Mouse (Mus musculus): ENCODE results near the gene Pqlc2. TPM values are rescaled to one million over a fixed set of nuclear protein-coding genes. Genes with fewer than 3 reads are reported as not detected.
A peak's percentile ranks its signal among the peaks of the same experiment; 100 is the strongest.

Pqlc2 gene
- polyA plus RNA-seq, 1 experiment, result 10.1 TPM

DNA sequence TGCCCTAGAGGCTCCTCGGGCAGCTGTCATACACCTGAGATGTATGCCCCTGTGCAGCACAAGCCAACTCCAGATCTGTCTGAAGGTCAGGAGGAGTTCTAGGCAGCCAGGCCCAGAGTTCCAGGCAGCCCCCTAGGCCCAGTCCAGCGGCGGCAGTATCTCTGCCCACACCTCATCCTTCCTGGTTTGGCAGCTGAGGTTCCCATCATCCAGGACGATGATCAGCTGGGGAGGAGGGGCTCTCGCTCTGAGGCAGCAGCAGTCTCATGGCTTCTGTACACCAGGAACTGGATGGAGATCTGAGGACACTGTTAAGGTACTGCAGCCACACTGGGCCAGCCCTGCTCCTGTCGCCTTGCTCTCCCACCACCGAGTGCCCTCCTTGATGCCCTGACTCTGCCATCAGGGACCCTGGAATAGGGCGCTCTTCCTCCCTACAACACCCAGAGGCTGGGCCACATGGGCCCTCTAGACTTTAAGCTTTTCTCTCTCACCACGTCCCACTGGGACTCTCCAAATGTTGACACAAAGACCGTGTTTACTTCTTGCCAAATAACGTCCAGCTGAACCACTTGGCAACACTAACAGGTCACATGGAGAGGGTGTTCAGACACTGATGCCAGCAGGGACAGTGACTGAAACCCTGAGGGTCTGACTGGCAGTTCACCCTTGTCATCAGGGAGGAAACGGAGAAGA lies 11.7 kb downstream of the Pqlc2 start:
- Histone ChIP-seq H3K27me3 (ENCODE audit: control insufficient read depth, insufficient read depth, low read length, poor library complexity, severe bottlenecking) (no peaks in the 10 kb centered on the region), H3K4me1 (ENCODE audit: control insufficient read depth, insufficient read depth, low read length) (no peaks in the 10 kb centered on the region), H3K9ac (ENCODE audit: low read depth, poor library complexity, severe bottlenecking) (no peak overlapping the region), H3K36me3 (ENCODE audit: control insufficient read depth, insufficient read depth, low read length, poor library complexity, severe bottlenecking) (no peaks in the 10 kb centered on the region), H3K27ac (ENCODE audit: insufficient read depth, low read length) (no peak overlapping the region), H3K4me3 (ENCODE audit: low read depth, low read length) (no peak overlapping the region), H3K9me3 (replicated peaks; ENCODE audit: control insufficient read depth, insufficient read depth, low read length, poor library complexity, severe bottlenecking) (no peaks in the 10 kb centered on the region)
- no peak for TF ChIP-seq POLR2A (IDR thresholded peaks at IDR 0.05; ENCODE audit: insufficient read depth, low read length)
- no peak for TF ChIP-seq CTCF (IDR thresholded peaks at IDR 0.05; ENCODE audit: low read depth, low read length)
- TF ChIP-seq EP300 (IDR thresholded peaks at IDR 0.05; ENCODE audit: insufficient read depth, low read depth, low read length), result no peak

DNA sequence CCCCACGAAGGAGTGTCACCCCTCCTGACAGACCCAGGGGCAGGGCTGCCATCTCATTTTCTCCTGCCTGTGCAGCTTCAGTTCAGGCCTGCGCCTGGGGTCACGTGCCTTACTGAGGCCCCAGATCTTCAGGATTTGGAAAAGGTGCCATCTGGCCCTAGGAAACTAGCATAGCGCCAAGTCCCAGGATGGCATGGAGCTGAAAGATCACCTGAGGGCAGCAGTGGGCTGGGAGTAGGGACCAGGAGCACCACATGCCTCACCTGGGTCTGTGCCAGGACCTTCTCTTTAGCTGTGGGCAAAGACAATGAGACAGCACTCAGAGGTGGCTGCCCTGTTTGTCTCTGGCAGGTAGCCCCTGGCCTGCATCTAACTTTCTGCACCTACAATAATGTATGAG lies 12.9 kb downstream of the Pqlc2 start:
- H3K27me3 ChIP-seq (ENCODE audit: control insufficient read depth, insufficient read depth, low read length, poor library complexity, severe bottlenecking), result no peaks in the 10 kb centered on the region
- H3K9me3 ChIP-seq (replicated peaks; ENCODE audit: control insufficient read depth, insufficient read depth, low read length, poor library complexity, severe bottlenecking), result no peaks in the 10 kb centered on the region
- H3K9ac ChIP-seq (ENCODE audit: low read depth, poor library complexity, severe bottlenecking), result no peak overlapping the region
- TF ChIP-seq EP300 (IDR thresholded peaks at IDR 0.05; ENCODE audit: insufficient read depth, low read depth, low read length), result no peak
- TF ChIP-seq CTCF (IDR thresholded peaks at IDR 0.05; ENCODE audit: low read depth, low read length), result no peak
- TF ChIP-seq POLR2A (IDR thresholded peaks at IDR 0.05; ENCODE audit: insufficient read depth, low read length), result no peak
- no peak overlapping the region for H3K27ac ChIP-seq (ENCODE audit: insufficient read depth, low read length)
- H3K36me3 ChIP-seq (ENCODE audit: control insufficient read depth, insufficient read depth, low read length, poor library complexity, severe bottlenecking), result no peaks in the 10 kb centered on the region
- no peaks in the 10 kb centered on the region for H3K4me1 ChIP-seq (ENCODE audit: control insufficient read depth, insufficient read depth, low read length)
- no peak overlapping the region for H3K4me3 ChIP-seq (ENCODE audit: low read depth, low read length)

DNA sequence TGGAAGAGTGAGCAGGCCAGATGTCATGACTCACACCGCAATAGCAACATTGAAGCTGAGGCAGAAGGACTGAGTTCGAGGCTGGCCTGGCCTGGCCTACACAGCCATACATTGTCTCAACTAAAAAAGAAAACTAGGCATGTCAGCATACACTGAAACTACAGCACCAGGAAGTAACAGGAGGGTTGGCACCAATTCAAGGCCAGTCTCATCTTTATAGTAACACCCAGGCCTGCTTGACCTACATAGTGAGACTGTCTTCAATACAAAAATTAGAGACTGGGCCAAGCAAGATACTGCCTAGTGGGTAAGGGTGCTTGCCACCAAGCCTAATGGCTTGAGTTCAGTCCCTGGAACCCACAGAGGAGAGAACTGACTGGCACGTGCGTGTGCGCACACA lies 18.5 kb downstream of the Pqlc2 start:
- no peak overlapping the region for H3K4me3 ChIP-seq (ENCODE audit: low read depth, low read length)
- no peak overlapping the region for H3K9ac ChIP-seq (ENCODE audit: low read depth, poor library complexity, severe bottlenecking)
- TF ChIP-seq EP300 (IDR thresholded peaks at IDR 0.05; ENCODE audit: insufficient read depth, low read depth, low read length), result no peak
- no peak for TF ChIP-seq POLR2A (IDR thresholded peaks at IDR 0.05; ENCODE audit: insufficient read depth, low read length)
- no peak for TF ChIP-seq CTCF (IDR thresholded peaks at IDR 0.05; ENCODE audit: low read depth, low read length)
- H3K27me3 ChIP-seq (ENCODE audit: control insufficient read depth, insufficient read depth, low read length, poor library complexity, severe bottlenecking), result no peaks in the 10 kb centered on the region
- 0 out of 2 replicates have a peak, but pooled peaks cover 11% of the 10 kb centered on the region for H3K36me3 ChIP-seq (ENCODE audit: control insufficient read depth, insufficient read depth, low read length, poor library complexity, severe bottlenecking)
- H3K27ac ChIP-seq (ENCODE audit: insufficient read depth, low read length), result no peak overlapping the region
- H3K4me1 ChIP-seq (ENCODE audit: control insufficient read depth, insufficient read depth, low read length), result no peaks in the 10 kb centered on the region
- H3K9me3 ChIP-seq (replicated peaks; ENCODE audit: control insufficient read depth, insufficient read depth, low read length, poor library complexity, severe bottlenecking), result no peaks in the 10 kb centered on the region

DNA sequence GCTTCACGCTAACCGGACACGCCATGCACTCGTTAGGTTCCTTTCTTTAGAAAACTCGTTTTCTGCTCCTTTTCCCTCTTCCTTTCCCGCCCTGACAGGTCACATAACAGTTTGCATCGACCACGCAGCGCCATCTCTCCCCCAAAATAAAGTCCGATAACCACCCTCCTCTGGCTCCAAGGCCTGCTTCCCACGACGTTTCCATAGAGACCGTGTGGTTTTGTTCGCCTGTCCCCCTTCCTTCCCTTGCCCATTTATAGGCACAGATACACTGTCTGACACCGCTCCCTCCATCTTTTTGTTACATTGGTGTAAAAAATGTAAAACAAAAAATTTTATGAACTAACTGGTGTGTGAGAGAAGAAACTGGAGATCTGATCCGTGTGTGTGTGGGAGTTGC lies 19.4 kb downstream of the Pqlc2 start:
- H3K36me3 ChIP-seq (ENCODE audit: control insufficient read depth, insufficient read depth, low read length, poor library complexity, severe bottlenecking), result 0 out of 2 replicates have a peak, but pooled peaks cover 11% of the 10 kb centered on the region
- H3K27me3 ChIP-seq (ENCODE audit: control insufficient read depth, insufficient read depth, low read length, poor library complexity, severe bottlenecking), result no peaks in the 10 kb centered on the region
- no peaks in the 10 kb centered on the region for H3K9me3 ChIP-seq (replicated peaks; ENCODE audit: control insufficient read depth, insufficient read depth, low read length, poor library complexity, severe bottlenecking)
- H3K27ac ChIP-seq (ENCODE audit: insufficient read depth, low read length), result no peak overlapping the region
- TF ChIP-seq CTCF (IDR thresholded peaks at IDR 0.05; ENCODE audit: low read depth, low read length) (no peak), POLR2A (IDR thresholded peaks at IDR 0.05; ENCODE audit: insufficient read depth, low read length) (no peak), EP300 (IDR thresholded peaks at IDR 0.05; ENCODE audit: insufficient read depth, low read depth, low read length) (no peak)
- no peak overlapping the region for H3K9ac ChIP-seq (ENCODE audit: low read depth, poor library complexity, severe bottlenecking)
- no peaks in the 10 kb centered on the region for H3K4me1 ChIP-seq (ENCODE audit: control insufficient read depth, insufficient read depth, low read length)
- no peak overlapping the region for H3K4me3 ChIP-seq (ENCODE audit: low read depth, low read length)

DNA sequence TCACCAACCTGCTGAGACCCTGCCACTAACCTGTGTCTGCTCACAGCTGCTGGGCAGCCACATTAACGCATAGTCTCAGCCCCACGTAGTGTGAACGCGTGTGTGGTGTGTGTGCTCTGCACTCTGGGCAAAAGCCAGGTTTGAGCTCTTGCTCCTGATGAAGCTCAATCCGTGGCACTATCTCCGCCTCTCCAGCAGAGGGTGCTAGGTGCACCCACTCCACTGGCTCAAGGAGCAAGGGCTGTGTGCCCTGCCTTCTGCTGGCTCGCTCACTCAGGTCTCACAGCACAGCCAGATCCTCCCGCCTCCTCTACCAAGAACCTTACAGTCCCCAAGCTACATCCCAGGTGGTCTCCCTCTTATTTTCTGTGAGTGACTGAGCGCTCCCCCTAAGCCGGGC lies 21.5 kb downstream of the Pqlc2 start:
- H3K4me3 ChIP-seq (ENCODE audit: low read depth, low read length), result no peak overlapping the region
- no peak overlapping the region for H3K9ac ChIP-seq (ENCODE audit: low read depth, poor library complexity, severe bottlenecking)
- no peak overlapping the region for H3K27ac ChIP-seq (ENCODE audit: insufficient read depth, low read length)
- TF ChIP-seq CTCF (IDR thresholded peaks at IDR 0.05; ENCODE audit: low read depth, low read length) (peak; percentile 97), POLR2A (IDR thresholded peaks at IDR 0.05; ENCODE audit: insufficient read depth, low read length) (no peak)
- no peaks in the 10 kb centered on the region for H3K9me3 ChIP-seq (replicated peaks; ENCODE audit: control insufficient read depth, insufficient read depth, low read length, poor library complexity, severe bottlenecking)
- no peaks in the 10 kb centered on the region for H3K4me1 ChIP-seq (ENCODE audit: control insufficient read depth, insufficient read depth, low read length)
- 0 out of 2 replicates have a peak, but pooled peaks cover 11% of the 10 kb centered on the region for H3K36me3 ChIP-seq (ENCODE audit: control insufficient read depth, insufficient read depth, low read length, poor library complexity, severe bottlenecking)
- no peaks in the 10 kb centered on the region for H3K27me3 ChIP-seq (ENCODE audit: control insufficient read depth, insufficient read depth, low read length, poor library complexity, severe bottlenecking)

DNA sequence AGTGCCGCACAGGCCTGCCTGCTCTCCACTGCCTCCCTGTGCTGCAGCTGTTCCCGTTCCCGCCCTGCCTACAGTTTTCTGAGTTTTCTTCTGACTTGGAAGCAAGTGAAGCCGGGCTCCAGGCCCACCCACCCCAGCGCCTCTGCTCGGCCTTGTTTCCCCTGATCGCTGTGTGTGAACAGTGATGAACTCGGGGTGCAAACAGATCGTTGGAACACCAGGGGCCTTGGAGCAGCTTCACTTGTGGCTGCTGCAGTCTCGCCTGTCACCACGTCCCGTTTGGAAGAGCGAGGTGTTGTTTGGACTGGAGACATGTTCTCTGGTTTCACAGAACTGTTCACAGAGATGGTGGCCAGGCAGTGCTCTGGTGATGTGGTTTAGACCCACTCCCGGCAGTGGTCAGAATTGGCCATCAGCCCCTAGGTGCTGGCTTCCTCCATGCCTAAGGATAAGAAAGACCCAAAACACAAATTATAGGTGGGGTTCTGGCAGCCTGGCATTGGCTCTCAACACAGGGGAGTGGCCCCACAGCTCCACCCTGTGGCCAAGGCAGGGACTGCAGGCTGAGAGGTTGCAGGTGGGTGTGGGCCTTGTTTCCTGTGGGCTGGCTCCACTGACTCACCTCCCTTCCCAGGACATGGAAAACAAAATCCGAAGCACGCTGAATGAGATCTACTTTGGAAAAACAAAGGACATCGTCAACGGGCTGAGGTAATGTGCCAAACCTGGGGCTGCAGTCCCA lies 23.2 kb downstream of the Pqlc2 start:
- TF ChIP-seq EP300 (IDR thresholded peaks at IDR 0.05; ENCODE audit: insufficient read depth, low read depth, low read length) (no peak), CTCF (IDR thresholded peaks at IDR 0.05; ENCODE audit: low read depth, low read length) (peak; percentile 97)
- no peaks in the 10 kb centered on the region for H3K4me1 ChIP-seq (ENCODE audit: control insufficient read depth, insufficient read depth, low read length)

More for the DNA sequence above, 23.2 kb downstream of the Pqlc2 start:
- no peak overlapping the region for H3K27ac ChIP-seq (ENCODE audit: insufficient read depth, low read length)
- H3K36me3 ChIP-seq (ENCODE audit: control insufficient read depth, insufficient read depth, low read length, poor library complexity, severe bottlenecking), result 0 out of 2 replicates have a peak, but pooled peaks cover 11% of the 10 kb centered on the region
- H3K4me3 ChIP-seq (ENCODE audit: low read depth, low read length), result no peak overlapping the region
- H3K27me3 ChIP-seq (ENCODE audit: control insufficient read depth, insufficient read depth, low read length, poor library complexity, severe bottlenecking), result no peaks in the 10 kb centered on the region
- no peaks in the 10 kb centered on the region for H3K9me3 ChIP-seq (replicated peaks; ENCODE audit: control insufficient read depth, insufficient read depth, low read length, poor library complexity, severe bottlenecking)
- no peak overlapping the region for H3K9ac ChIP-seq (ENCODE audit: low read depth, poor library complexity, severe bottlenecking)
